Mouse (Mus musculus): Measurements from ENCODE around the gene Tceanc2.

Tceanc2 gene

GRCm38 (mm10) chr4:107084343-107084742 is 94.6 kb downstream of the Tceanc2 start:
- DNase-seq (ENCODE audit: inconsistent ontology term), result no peak

All from Muller cell, postnatal 12 days (primary cell).